Mouse (Mus musculus) embryonic facial prominence, embryonic 14.5 days (tissue): ENCODE data around the gene Plcxd1. TPM values are rescaled to one million over a fixed set of nuclear protein-coding genes. Genes with fewer than 3 reads are reported as not detected.
"Not testable (repeated sequence)": the region's sequence is repeated elsewhere in the genome, so short reads cannot be mapped to it uniquely, and the experiment has no call there.

Source experiments
- ATAC-seq: fragments of 200-750 bp; cut with Nextera tagmentation; 2 replicates; pipeline ENCODE4 v1.8.0; 2017; ENCODE audit warnings: low read depth, moderate number of reproducible peaks, moderate TSS enrichment
- DNase-seq: peaks from one replicate; pipeline ENCODE4 v3.0.0-alpha.2; 2015; ENCODE audit warnings: low spot score
- H3K27ac ChIP-seq: fragments of 300-500 bp; sonication (generic); replicated peaks from 2 replicates; pipeline ENCODE4 v1.5.1; 2014; ENCODE audit warnings: low read depth, mild to moderate bottlenecking, low read length, moderate library complexity
- H3K27me3 ChIP-seq: fragments of 300-500 bp; sonication (generic); replicated peaks from 2 replicates; pipeline ENCODE4 v1.6.1; 2014; ENCODE audit warnings: low read length; ENCODE audit not compliant: control insufficient read depth, insufficient read depth
- H3K36me3 ChIP-seq: fragments of 300-500 bp; sonication (generic); 2 replicates; pipeline ENCODE4 v1.6.1; 2014; ENCODE audit warnings: low read length, mixed read lengths; ENCODE audit not compliant: control insufficient read depth, insufficient read depth
- H3K4me1 ChIP-seq: fragments of 300-500 bp; sonication (generic); 2 replicates; pipeline ENCODE4 v1.6.1; 2014; ENCODE audit warnings: antibody characterized with exemption, low read length; ENCODE audit not compliant: control insufficient read depth, insufficient read depth
- H3K4me2 ChIP-seq: fragments of 300-500 bp; sonication (generic); 2 replicates; pipeline ENCODE4 v1.6.1; 2014; ENCODE audit warnings: low read depth, mild to moderate bottlenecking, low read length, moderate library complexity, mixed read lengths
- H3K4me3 ChIP-seq: fragments of 300-500 bp; sonication (generic); 2 replicates; pipeline ENCODE4 v1.5.1; 2014; ENCODE audit warnings: low read depth, mild to moderate bottlenecking, low read length
- H3K9ac ChIP-seq: fragments of 300-500 bp; sonication (generic); 2 replicates; pipeline ENCODE4 v1.6.1; 2014; ENCODE audit warnings: low read depth, mild to moderate bottlenecking, low read length, moderate library complexity, mixed read lengths
- H3K9me3 ChIP-seq: fragments of 300-500 bp; sonication (generic); 2 replicates; pipeline ENCODE4 v1.6.1; 2016; ENCODE audit warnings: low read length; ENCODE audit not compliant: control insufficient read depth
- WGBS: fragments of 180-500 bp; shearing (Covaris S2); extraction: QIAGEN DNeasy Blood & Tissue Kit; methylation state at CpG from one replicate; pipeline ENCODE4 v1.1.7; 2014; 5-methylcytosine and 5-hydroxymethylcytosine counted together
- polyA plus RNA-seq: library from polyadenylated mRNA; unstranded; fragments of >200 nt; fragmentation: Nextera tagmentation; extraction: Ambion mirVana; gene quantifications from 2 replicates; pipeline ENCODE4 v1.2.1, GENCODE M21; 2014

The Plcxd1 gene
- polyA plus RNA-seq, 1 experiment from 2014 or later, result 1.8 TPM

DNA sequence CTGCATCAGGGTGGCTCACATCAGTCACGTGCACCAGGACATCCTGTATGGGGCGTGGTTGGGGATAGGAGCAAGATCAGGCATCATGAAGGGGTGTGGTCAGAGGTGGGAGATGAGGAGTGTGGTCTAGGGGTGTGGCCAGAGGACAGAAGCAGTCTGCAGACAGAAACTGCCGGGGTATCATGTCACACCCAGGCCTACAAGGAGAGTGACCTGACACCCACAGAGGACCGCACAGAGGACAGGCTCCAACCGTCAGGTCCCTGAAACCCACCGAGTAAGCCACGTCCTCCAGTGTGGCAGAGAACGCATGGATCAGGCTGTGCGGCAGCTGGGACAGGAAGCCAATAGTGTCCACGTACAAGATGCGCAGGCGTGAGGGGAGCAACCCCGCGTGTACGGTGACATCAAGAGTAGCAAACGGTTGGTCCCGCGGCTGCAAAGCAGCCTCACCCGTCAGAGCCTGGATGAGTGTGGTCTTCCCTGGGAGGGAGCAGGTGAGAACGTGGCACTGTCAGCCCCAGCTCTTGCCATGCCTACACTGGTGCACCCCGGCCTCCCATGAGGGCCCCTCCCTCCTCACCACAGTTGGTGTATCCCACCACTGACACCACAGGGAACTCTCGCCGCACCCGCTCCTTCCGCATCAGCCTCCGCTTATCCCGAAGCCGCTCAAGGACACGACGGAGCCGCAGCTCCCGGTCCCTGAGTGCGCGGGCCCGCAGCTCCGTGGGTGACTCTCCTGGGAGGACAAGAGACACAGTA is 5.0 kb downstream of the Plcxd1 start:
- ATAC-seq, result no peak

DNA sequence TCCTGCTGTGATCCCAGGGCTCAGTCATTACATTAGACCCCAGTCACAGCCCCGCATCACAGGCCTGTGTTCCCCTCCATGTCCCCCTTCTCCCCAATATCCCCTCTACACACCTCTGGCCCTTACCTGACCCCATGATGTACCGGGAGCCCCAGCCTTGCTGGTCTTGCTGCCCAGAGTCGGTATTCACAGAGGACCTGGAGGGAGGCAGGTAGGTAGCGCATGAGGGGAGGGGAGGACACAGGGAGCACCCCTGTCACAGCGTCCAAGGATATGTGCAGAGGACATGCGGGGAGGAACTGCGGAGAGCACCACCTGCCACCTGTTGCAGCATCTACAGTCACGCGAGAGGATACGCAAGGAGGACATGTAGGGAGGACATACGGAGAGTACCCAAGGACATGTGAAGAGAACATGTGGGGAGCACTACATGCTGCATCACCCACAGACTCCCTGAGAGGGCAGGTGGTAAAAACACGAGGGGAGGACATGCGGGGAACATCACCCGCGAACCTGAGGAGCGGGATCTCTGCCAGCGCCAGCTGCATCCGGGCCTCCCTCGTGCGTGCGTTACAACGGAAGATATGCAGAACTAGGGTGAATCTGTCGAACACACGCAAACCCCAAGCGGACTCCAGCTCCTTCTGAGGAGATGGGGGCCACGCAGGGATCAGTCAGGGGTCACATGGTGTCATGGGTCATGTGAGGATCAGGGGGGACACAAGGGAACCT is 6.5 kb downstream of the Plcxd1 start:
- no peak for ATAC-seq
- 95% methylated on average over 26 of the region's 26 CpGs for WGBS
- peaks cover 40% of the 10 kb centered on the region for H3K36me3 ChIP-seq
- H3K27me3 ChIP-seq, result no peaks in the 10 kb centered on the region
- H3K4me1 ChIP-seq, result peaks cover 21% of the 10 kb centered on the region
- no peak for DNase-seq
- H3K9me3 ChIP-seq, result no peaks in the 10 kb centered on the region
- H3K4me2 ChIP-seq, result peak overlapping the region; percentile 80
- peak overlapping the region; percentile 91; the same call in 1 of the 2 replicates for H3K9ac ChIP-seq
- peak overlapping the region; percentile 76 for H3K4me3 ChIP-seq
- no peak overlapping the region for H3K27ac ChIP-seq

More for the DNA sequence above, 5.0 kb downstream of the Plcxd1 start:
- H3K36me3 ChIP-seq, result peaks cover 40% of the 10 kb centered on the region
- H3K4me2 ChIP-seq, result no peak overlapping the region
- no peaks in the 10 kb centered on the region for H3K9me3 ChIP-seq
- no peak overlapping the region for H3K9ac ChIP-seq
- H3K27ac ChIP-seq, result no peak overlapping the region
- H3K4me3 ChIP-seq, result no peak overlapping the region
- no peaks in the 10 kb centered on the region for H3K27me3 ChIP-seq
- no peak for DNase-seq
- WGBS, result 94% methylated on average over 36 of the region's 36 CpGs
- H3K4me1 ChIP-seq, result peaks cover 29% of the 10 kb centered on the region

DNA sequence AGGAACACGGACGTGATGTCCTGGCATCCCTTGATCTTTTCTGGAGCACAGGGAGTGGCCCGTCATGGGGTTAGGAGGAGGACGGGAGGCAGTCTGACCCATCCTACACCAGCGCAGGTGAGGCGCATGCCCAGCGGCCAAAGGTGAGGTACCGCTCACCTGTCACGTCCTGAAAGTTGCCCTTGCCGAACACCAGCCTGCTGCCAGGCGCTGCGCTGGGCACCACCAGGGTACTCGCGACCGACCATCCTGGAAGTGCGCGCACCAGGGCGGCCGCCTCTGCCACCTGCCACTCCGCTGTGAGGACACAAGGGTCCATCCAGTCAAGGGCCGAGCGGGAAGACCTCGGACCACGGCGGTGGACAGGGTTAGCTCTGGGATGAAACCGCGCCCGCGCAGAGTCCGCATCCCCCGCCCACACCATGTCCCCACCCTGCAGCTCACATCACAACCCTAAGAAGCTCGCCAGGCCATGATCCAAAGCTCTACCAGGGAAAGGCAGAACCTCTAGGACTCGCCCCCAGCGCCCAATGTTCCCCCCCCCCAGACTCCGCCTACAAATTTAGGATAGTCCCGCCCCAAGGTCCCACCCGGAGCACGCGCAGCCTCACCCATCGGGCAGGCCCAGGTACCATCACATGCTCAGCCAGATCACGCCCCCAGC is 7.3 kb downstream of the Plcxd1 start:
- Histone ChIP-seq H3K27me3 (no peaks in the 10 kb centered on the region), H3K9ac (peak overlapping the region; percentile 91), H3K9me3 (no peaks in the 10 kb centered on the region), H3K36me3 (peaks cover 40% of the 10 kb centered on the region), H3K4me2 (peak overlapping the region; percentile 80), H3K4me3 (peak overlapping the region; percentile 76), H3K4me1 (peaks cover 13% of the 10 kb centered on the region; the same call in 1 of the 2 replicates), H3K27ac (peak overlapping the region; percentile 99)
- ATAC-seq, result no peak
- WGBS, result 20% methylated on average over 28 of the region's 41 CpGs
- DNase-seq, result no peak

DNA sequence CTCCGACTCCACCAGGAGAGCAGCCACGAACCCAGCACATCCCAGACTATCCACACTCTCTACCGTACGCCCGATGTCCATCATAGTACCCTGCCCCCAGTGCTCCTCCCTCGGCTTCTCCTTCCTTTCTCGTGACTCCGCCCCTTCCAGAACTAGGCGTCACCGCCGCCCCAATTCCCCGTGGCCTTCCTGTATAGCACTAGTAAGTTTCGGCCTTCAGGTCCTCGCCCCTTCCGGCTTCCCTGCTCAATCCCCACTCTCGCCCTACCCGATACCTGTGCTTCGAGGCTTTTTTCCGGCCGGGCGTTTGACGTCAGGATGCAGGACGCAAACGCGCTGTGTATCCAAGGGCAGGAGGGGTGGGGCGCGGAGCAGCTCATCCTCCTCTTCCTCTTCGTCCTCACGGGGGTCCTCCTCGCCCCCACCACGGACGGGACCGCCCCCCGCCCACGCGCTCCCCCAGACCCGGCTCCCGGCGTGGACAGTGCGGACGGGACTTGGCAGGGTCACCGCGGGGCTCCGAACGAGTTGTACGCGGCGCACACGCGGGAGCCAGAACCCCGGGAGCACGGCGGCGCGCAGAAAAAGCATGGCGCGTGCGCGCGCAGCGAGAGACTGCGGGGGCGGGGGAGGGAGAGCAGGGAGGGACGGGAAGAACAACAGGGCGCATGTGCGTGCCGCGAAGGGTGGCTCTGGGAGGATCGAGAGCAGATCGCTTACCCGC is 8.0 kb downstream of the Plcxd1 start, which contains the start of gene Gtpbp6:
Gene Gtpbp6, minus strand, starts transcription at position 617 of the 724 bp plus-strand sequence.
- ATAC-seq, result peak; percentile 92
- under 1% methylated on average over 57 of the region's 71 CpGs for WGBS

DNA sequence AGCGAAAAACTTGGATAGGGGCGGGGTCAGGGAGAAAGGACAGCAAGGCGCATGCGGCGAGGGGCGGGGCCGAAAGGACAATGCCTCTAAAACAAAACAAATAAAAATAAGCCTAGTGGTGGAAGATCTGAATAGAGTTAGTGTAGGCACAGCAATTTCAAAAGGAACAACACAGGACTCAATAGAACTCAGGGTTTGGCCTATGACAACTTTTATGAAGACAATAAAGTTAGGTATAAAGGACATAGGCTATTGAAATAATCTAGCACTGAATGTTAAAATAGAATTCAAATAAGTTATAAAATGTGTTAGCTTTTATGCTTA is 8.5 kb downstream of the Plcxd1 start:
- peak overlapping the region; percentile 99; the same call in 1 of the 2 replicates for H3K27ac ChIP-seq
- H3K9ac ChIP-seq, result no peak overlapping the region
- H3K4me1 ChIP-seq, result peaks cover 12% of the 10 kb centered on the region; the same call in 1 of the 2 replicates
- H3K4me3 ChIP-seq, result peak overlapping the region; percentile 76
- under 1% methylated on average over 7 of the region's 7 CpGs for WGBS
- DNase-seq (no peak), ATAC-seq (no peak)
- peaks cover 45% of the 10 kb centered on the region for H3K36me3 ChIP-seq
- H3K27me3 ChIP-seq, result no peaks in the 10 kb centered on the region
- H3K9me3 ChIP-seq, result no peaks in the 10 kb centered on the region
- peak overlapping the region; percentile 80 for H3K4me2 ChIP-seq

More for the DNA sequence above, 8.0 kb downstream of the Plcxd1 start, which contains the start of gene Gtpbp6:
- H3K27ac ChIP-seq, result peak within 1 kb of the TSS; percentile 99
- peak within 1 kb of the TSS; percentile 91 for H3K9ac ChIP-seq
- no peaks in the 10 kb centered on the region for H3K27me3 ChIP-seq
- H3K9me3 ChIP-seq, result no peaks in the 10 kb centered on the region
- H3K4me3 ChIP-seq, result peak within 1 kb of the TSS; percentile 76
- DNase-seq, result peak; percentile 99
- peaks cover 12% of the 10 kb centered on the region; the same call in 1 of the 2 replicates for H3K4me1 ChIP-seq
- H3K36me3 ChIP-seq, result peaks cover 45% of the 10 kb centered on the region
- H3K4me2 ChIP-seq, result peak within 1 kb of the TSS; percentile 80

DNA sequence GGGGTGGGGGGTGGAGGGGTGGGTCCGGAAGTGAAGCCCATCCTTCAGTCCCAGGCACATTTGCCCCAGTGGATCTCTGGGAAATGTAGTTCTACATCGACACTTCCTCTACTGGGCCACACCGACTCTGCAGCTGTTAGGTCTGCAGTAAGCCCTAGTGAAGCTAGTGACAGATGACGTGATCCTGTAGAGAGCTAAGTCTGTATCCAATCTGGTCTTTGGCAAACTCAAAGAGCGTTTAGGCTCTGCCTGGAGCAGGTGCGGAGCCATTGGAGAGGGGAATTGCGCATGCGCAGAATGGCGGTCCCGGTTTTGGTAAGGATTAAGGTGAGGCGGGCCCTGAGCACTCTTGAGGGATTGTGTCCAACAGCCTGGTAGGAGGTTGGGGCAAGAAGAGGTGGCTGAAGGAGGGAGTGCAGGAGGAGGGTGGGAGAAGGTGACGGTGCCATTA is 10.2 kb downstream of the Plcxd1 start, which contains the start of gene Zfp605:
Gene Zfp605, plus strand, starts transcription at position 102 of the 451 bp plus-strand sequence.
- peak within 1 kb of the TSS; percentile 45; the same call in 1 of the 2 replicates for H3K27ac ChIP-seq
- H3K4me2 ChIP-seq, result peak within 1 kb of the TSS; percentile 66
- peak; percentile 93 for DNase-seq

DNA sequence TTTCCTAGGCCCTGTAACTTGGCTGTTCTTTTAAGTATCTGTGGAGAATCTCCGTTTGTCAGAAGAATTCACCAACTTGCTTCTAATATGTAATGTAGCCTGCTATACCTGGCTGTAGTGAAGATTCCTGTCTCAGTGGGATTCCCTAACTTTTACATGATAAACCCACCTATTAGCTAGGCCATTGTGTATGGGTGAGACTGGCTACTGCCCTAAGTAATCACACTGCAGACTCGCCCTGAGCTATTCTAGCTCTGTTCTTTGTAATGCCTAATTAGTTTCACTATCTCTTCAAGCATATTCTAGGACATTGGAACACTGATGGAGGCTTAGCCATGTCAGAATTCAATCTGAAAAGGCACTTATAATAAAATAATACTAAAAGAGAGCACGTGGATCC is 22.6 kb downstream of the Plcxd1 start:
- not testable (repeated sequence) for DNase-seq
- 88% methylated on average over 3 of the region's 3 CpGs for WGBS

More for the DNA sequence above, 10.2 kb downstream of the Plcxd1 start, which contains the start of gene Zfp605:
- Histone ChIP-seq H3K27me3 (no peaks in the 10 kb centered on the region), H3K4me1 (peaks cover 12% of the 10 kb centered on the region; the same call in 1 of the 2 replicates), H3K9ac (peak within 1 kb of the TSS; percentile 66), H3K9me3 (no peaks in the 10 kb centered on the region), H3K4me3 (peak within 1 kb of the TSS; percentile 76), H3K36me3 (peaks cover 42% of the 10 kb centered on the region)
- WGBS, result 2% methylated on average over 11 of the region's 12 CpGs
- ATAC-seq, result peak; percentile 53

More for the DNA sequence above, 22.6 kb downstream of the Plcxd1 start:
- not testable (repeated sequence) for H3K4me1 ChIP-seq, H3K4me3 ChIP-seq, H3K9ac ChIP-seq, ATAC-seq, H3K27ac ChIP-seq, H3K27me3 ChIP-seq, H3K4me2 ChIP-seq, H3K9me3 ChIP-seq
- H3K36me3 ChIP-seq, result peaks cover 46% of the 10 kb centered on the region
